Mouse (Mus musculus): ENCODE measurements at regions not wholly inside any gene's neighbourhood (a gene's known extent, or its start where the extent isn't known, plus 50 kb on each side); places are given as distances from the start of the nearest gene placed in this dataset.

- Histone ChIP-seq H3K4me2 (ENCODE audit: low read depth, low read length) (no peak overlapping the region), H3K27me3 (ENCODE audit: control insufficient read depth, insufficient read depth, low read length) (no peaks in the 10 kb centered on the region), H3K4me1 (ENCODE audit: control insufficient read depth, insufficient read depth) (no peaks in the 10 kb centered on the region), H3K4me3 (ENCODE audit: low read depth, low read length) (no peak overlapping the region), H3K9ac (replicated peaks; ENCODE audit: low read depth, low read length) (no peak overlapping the region), H3K27ac (ENCODE audit: low read depth) (no peak overlapping the region), H3K9me3 (replicated peaks; ENCODE audit: control insufficient read depth, low read length) (no peaks in the 10 kb centered on the region), H3K36me3 (replicated peaks; ENCODE audit: control insufficient read depth, insufficient read depth, low read length) (no peaks in the 10 kb centered on the region)
- DNase-seq (ENCODE audit: low spot score) (no peak), ATAC-seq (ENCODE audit: insufficient read depth, low read depth) (no peak)
- WGBS = 86% methylated on average over 7 of the region's 7 CpGs
- TF ChIP-seq EP300 (IDR thresholded peaks at IDR 0.05; ENCODE audit: low read depth) (no peak), CTCF (IDR thresholded peaks at IDR 0.05; ENCODE audit: low read depth) (no peak)
These were observed 89.6 kb downstream of the Ppp4r2 start for GRCm38 (mm10) chr6:100923070-100923469.

- WGBS = 30% methylated on average over 4 of the region's 4 CpGs
- no peak for ATAC-seq (ENCODE audit: insufficient read depth, low read depth)
- no peak overlapping the region for H3K4me2 ChIP-seq (ENCODE audit: low read depth, low read length)
These were observed 90.3 kb downstream of the Ppp4r2 start for GRCm38 (mm10) chr6:100923686-100924085.

GRCm38 (mm10) chr6:100928791-100929758, 95.7 kb downstream of the Ppp4r2 start:
- no peak overlapping the region for H3K27ac ChIP-seq (ENCODE audit: low read depth)

More at GRCm38 (mm10) chr6:100923686-100924085, 90.3 kb downstream of the Ppp4r2 start:
- Histone ChIP-seq H3K36me3 (replicated peaks; ENCODE audit: control insufficient read depth, insufficient read depth, low read length) (no peaks in the 10 kb centered on the region), H3K9ac (replicated peaks; ENCODE audit: low read depth, low read length) (no peak overlapping the region), H3K4me3 (ENCODE audit: low read depth, low read length) (no peak overlapping the region), H3K27ac (ENCODE audit: low read depth) (no peak overlapping the region), H3K4me1 (ENCODE audit: control insufficient read depth, insufficient read depth) (peaks cover 2% of the 10 kb centered on the region; the same call in 1 of the 2 replicates), H3K9me3 (replicated peaks; ENCODE audit: control insufficient read depth, low read length) (no peaks in the 10 kb centered on the region), H3K27me3 (ENCODE audit: control insufficient read depth, insufficient read depth, low read length) (no peaks in the 10 kb centered on the region)
- TF ChIP-seq EP300 (IDR thresholded peaks at IDR 0.05; ENCODE audit: low read depth) (no peak), CTCF (IDR thresholded peaks at IDR 0.05; ENCODE audit: low read depth) (no peak)
- no peak for DNase-seq (ENCODE audit: low spot score)

GRCm38 (mm10) chr6:100929759-100930358, 96.4 kb downstream of the Ppp4r2 start:
- H3K4me3 ChIP-seq (ENCODE audit: low read depth, low read length) = no peak overlapping the region
- H3K9ac ChIP-seq (replicated peaks; ENCODE audit: low read depth, low read length) = no peak overlapping the region
- H3K27ac ChIP-seq (ENCODE audit: low read depth) = no peak overlapping the region
- no peak overlapping the region for H3K4me2 ChIP-seq (ENCODE audit: low read depth, low read length)
- H3K36me3 ChIP-seq (replicated peaks; ENCODE audit: control insufficient read depth, insufficient read depth, low read length) = no peaks in the 10 kb centered on the region
- H3K9me3 ChIP-seq (replicated peaks; ENCODE audit: control insufficient read depth, low read length) = no peaks in the 10 kb centered on the region
- no peaks in the 10 kb centered on the region for H3K27me3 ChIP-seq (ENCODE audit: control insufficient read depth, insufficient read depth, low read length)
- ATAC-seq (ENCODE audit: insufficient read depth, low read depth) (peak; percentile 33; the same call in 1 of the 2 replicates), DNase-seq (ENCODE audit: low spot score) (no peak)
- TF ChIP-seq CTCF (IDR thresholded peaks at IDR 0.05; ENCODE audit: low read depth) = no peak
- no peak for TF ChIP-seq EP300 (IDR thresholded peaks at IDR 0.05; ENCODE audit: low read depth)
- peaks cover 23% of the 10 kb centered on the region for H3K4me1 ChIP-seq (ENCODE audit: control insufficient read depth, insufficient read depth)
- WGBS = 20% methylated on average over 10 of the region's 10 CpGs

More at GRCm38 (mm10) chr6:100928791-100929758, 95.7 kb downstream of the Ppp4r2 start:
- H3K4me2 ChIP-seq (ENCODE audit: low read depth, low read length) = no peak overlapping the region
- peak; percentile 41 for DNase-seq (ENCODE audit: low spot score)
- no peak overlapping the region for H3K9ac ChIP-seq (replicated peaks; ENCODE audit: low read depth, low read length)
- TF ChIP-seq CTCF (IDR thresholded peaks at IDR 0.05; ENCODE audit: low read depth) = no peak
- no peak for TF ChIP-seq EP300 (IDR thresholded peaks at IDR 0.05; ENCODE audit: low read depth)
- no peaks in the 10 kb centered on the region for H3K9me3 ChIP-seq (replicated peaks; ENCODE audit: control insufficient read depth, low read length)
- no peak overlapping the region for H3K4me3 ChIP-seq (ENCODE audit: low read depth, low read length)
- H3K4me1 ChIP-seq (ENCODE audit: control insufficient read depth, insufficient read depth) = peaks cover 23% of the 10 kb centered on the region
- WGBS = 35% methylated on average over 16 of the region's 16 CpGs
- no peaks in the 10 kb centered on the region for H3K27me3 ChIP-seq (ENCODE audit: control insufficient read depth, insufficient read depth, low read length)
- no peaks in the 10 kb centered on the region for H3K36me3 ChIP-seq (replicated peaks; ENCODE audit: control insufficient read depth, insufficient read depth, low read length)
- peak; percentile 17; the same call in 1 of the 2 replicates for ATAC-seq (ENCODE audit: insufficient read depth, low read depth)

DNA sequence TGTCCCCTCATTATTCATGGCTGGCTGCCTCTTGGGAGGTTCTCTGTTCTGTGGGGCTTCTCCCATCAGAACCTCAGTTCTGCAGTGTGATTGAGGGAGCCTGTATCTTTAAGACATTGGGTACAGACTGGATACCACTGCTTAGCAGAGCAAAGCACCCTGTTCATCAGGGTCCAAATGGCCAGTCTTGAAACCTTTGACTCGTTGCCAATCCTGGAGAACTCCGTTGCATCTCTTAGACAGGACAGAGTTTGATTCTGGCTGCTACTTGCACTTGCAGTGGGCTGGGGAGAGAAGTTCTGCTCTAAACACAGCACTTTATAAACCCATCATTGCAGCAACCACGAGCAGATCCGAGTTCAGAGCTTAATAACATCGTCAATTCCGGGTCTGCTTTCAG, 97.3 kb downstream of the Ppp4r2 start:
- H3K27me3 ChIP-seq (ENCODE audit: control insufficient read depth, insufficient read depth, low read length) = no peaks in the 10 kb centered on the region
- DNase-seq (ENCODE audit: low spot score) (no peak), ATAC-seq (ENCODE audit: insufficient read depth, low read depth) (no peak)
- WGBS = 83% methylated on average over 6 of the region's 6 CpGs
- no peak overlapping the region for H3K4me2 ChIP-seq (ENCODE audit: low read depth, low read length)
- no peak overlapping the region for H3K27ac ChIP-seq (ENCODE audit: low read depth)
- no peaks in the 10 kb centered on the region for H3K36me3 ChIP-seq (replicated peaks; ENCODE audit: control insufficient read depth, insufficient read depth, low read length)
- H3K9me3 ChIP-seq (replicated peaks; ENCODE audit: control insufficient read depth, low read length) = no peaks in the 10 kb centered on the region
- TF ChIP-seq CTCF (IDR thresholded peaks at IDR 0.05; ENCODE audit: low read depth) (no peak), EP300 (IDR thresholded peaks at IDR 0.05; ENCODE audit: low read depth) (no peak)
- peaks cover 23% of the 10 kb centered on the region for H3K4me1 ChIP-seq (ENCODE audit: control insufficient read depth, insufficient read depth)
- H3K4me3 ChIP-seq (ENCODE audit: low read depth, low read length) = no peak overlapping the region
- no peak overlapping the region for H3K9ac ChIP-seq (replicated peaks; ENCODE audit: low read depth, low read length)
